Mouse (Mus musculus) neural tube, embryonic 14.5 days (tissue): ENCODE measurements around the gene Fam186a. TPM values are rescaled to one million over a fixed set of nuclear protein-coding genes. Genes with fewer than 3 reads are reported as not detected.
"Not testable (repeated sequence)": the region's sequence is repeated elsewhere in the genome, so short reads cannot be mapped to it uniquely, and the experiment has no call there.

Experiments
- ATAC-seq: fragments of 200-750 bp; cut with Nextera tagmentation; 2 replicates; pipeline ENCODE4 v1.8.0; 2017; ENCODE audit warnings: low read depth, mild to moderate bottlenecking, moderate TSS enrichment, moderate library complexity
- H3K27ac ChIP-seq: fragments of 300-500 bp; sonication (generic); 2 replicates; pipeline ENCODE4 v1.5.1; 2014; ENCODE audit warnings: low read depth, mild to moderate bottlenecking, control low read depth, low read length, moderate library complexity, mixed read lengths
- H3K27me3 ChIP-seq: fragments of 300-500 bp; sonication (generic); 2 replicates; pipeline ENCODE4 v1.6.1; 2014; ENCODE audit warnings: low read length; ENCODE audit not compliant: control insufficient read depth, insufficient read depth
- H3K36me3 ChIP-seq: fragments of 300-500 bp; sonication (generic); 2 replicates; pipeline ENCODE4 v1.6.1; 2014; ENCODE audit warnings: low read length, mixed read lengths; ENCODE audit not compliant: control insufficient read depth, insufficient read depth
- H3K4me1 ChIP-seq: fragments of 300-500 bp; sonication (generic); 2 replicates; pipeline ENCODE4 v1.6.1; 2014; ENCODE audit warnings: low read length; ENCODE audit not compliant: control insufficient read depth, insufficient read depth
- H3K4me2 ChIP-seq: fragments of 300-500 bp; sonication (generic); 2 replicates; pipeline ENCODE4 v1.6.1; 2014; ENCODE audit warnings: mild to moderate bottlenecking, low read depth, low read length, control low read depth
- H3K4me3 ChIP-seq: fragments of 300-500 bp; sonication (generic); 2 replicates; pipeline ENCODE4 v1.5.1; 2014; ENCODE audit warnings: low read depth, low read length, control low read depth, mixed read lengths
- H3K9ac ChIP-seq: fragments of 300-500 bp; sonication (generic); replicated peaks from 2 replicates; pipeline ENCODE4 v1.6.1; 2014; ENCODE audit warnings: low read depth, mild to moderate bottlenecking, control low read depth, low read length, mixed read lengths
- H3K9me3 ChIP-seq: fragments of 300-500 bp; sonication (generic); 2 replicates; pipeline ENCODE4 v1.6.1; 2016; ENCODE audit warnings: low read length; ENCODE audit not compliant: control insufficient read depth
- WGBS: fragments of 180-500 bp; shearing (Covaris S2); extraction: QIAGEN DNeasy Blood & Tissue Kit; methylation state at CpG from one replicate; pipeline ENCODE4 v1.1.7; 2014; 5-methylcytosine and 5-hydroxymethylcytosine counted together
- polyA plus RNA-seq: library from polyadenylated mRNA; unstranded; fragments of >200 nt; fragmentation: Nextera tagmentation; extraction: Ambion mirVana; gene quantifications from 2 replicates; pipeline ENCODE4 v1.2.1, GENCODE M21; 2014

Gene Fam186a
- 0.11 TPM in 1 of 2 replicates, not detected in the other for polyA plus RNA-seq

- Histone ChIP-seq H3K9me3 (no peaks in the 10 kb centered on the region), H3K4me3 (no peak within 1 kb of the TSS), H3K36me3 (no peaks in the 10 kb centered on the region), H3K4me2 (no peak within 1 kb of the TSS), H3K27me3 (no peaks in the 10 kb centered on the region), H3K4me1 (no peaks in the 10 kb centered on the region), H3K27ac (no peak within 1 kb of the TSS), H3K9ac (no peak within 1 kb of the TSS)
- ATAC-seq = no peak
- WGBS = 70% methylated on average over 4 of the region's 4 CpGs
Observed at GRCm38 (mm10) chr15:99966961-99967360, at the start of gene Fam186a. Fam186a (minus strand) TSS chr15:99967061.

GRCm38 (mm10) chr15:100006180-100006579, 39.3 kb upstream of the Fam186a start:
- Histone ChIP-seq H3K4me2 (no peak overlapping the region), H3K36me3 (peaks cover 66% of the 10 kb centered on the region), H3K27ac (no peak overlapping the region), H3K9ac (no peak overlapping the region), H3K4me1 (no peaks in the 10 kb centered on the region), H3K9me3 (no peaks in the 10 kb centered on the region), H3K27me3 (no peaks in the 10 kb centered on the region), H3K4me3 (no peak overlapping the region)
- ATAC-seq = no peak

- H3K9ac ChIP-seq = no peak overlapping the region
- WGBS = 90% methylated on average over 7 of the region's 7 CpGs
- no peak overlapping the region for H3K4me3 ChIP-seq
Observed at GRCm38 (mm10) chr15:100004677-100005273, 37.9 kb upstream of the Fam186a start.

GRCm38 (mm10) chr15:99999390-99999789, 32.5 kb upstream of the Fam186a start:
- H3K9me3 ChIP-seq = no peaks in the 10 kb centered on the region
- H3K4me2 ChIP-seq = no peak overlapping the region
- no peak overlapping the region for H3K4me3 ChIP-seq
- no peaks in the 10 kb centered on the region for H3K27me3 ChIP-seq
- 91% methylated on average over 1 of the region's 1 CpGs for WGBS
- no peaks in the 10 kb centered on the region for H3K4me1 ChIP-seq
- ATAC-seq = no peak
- peaks cover 35% of the 10 kb centered on the region for H3K36me3 ChIP-seq
- H3K9ac ChIP-seq = no peak overlapping the region
- H3K27ac ChIP-seq = no peak overlapping the region

More at GRCm38 (mm10) chr15:100004677-100005273, 37.9 kb upstream of the Fam186a start:
- ATAC-seq = no peak
- Histone ChIP-seq H3K4me1 (no peaks in the 10 kb centered on the region), H3K4me2 (no peak overlapping the region), H3K27ac (no peak overlapping the region), H3K27me3 (no peaks in the 10 kb centered on the region), H3K9me3 (no peaks in the 10 kb centered on the region), H3K36me3 (peaks cover 58% of the 10 kb centered on the region)

GRCm38 (mm10) chr15:99997114-99997804, 30.4 kb upstream of the Fam186a start:
- Histone ChIP-seq H3K4me1 (no peaks in the 10 kb centered on the region), H3K4me3 (no peak overlapping the region), H3K9ac (no peak overlapping the region), H3K27me3 (no peaks in the 10 kb centered on the region), H3K36me3 (peaks cover 30% of the 10 kb centered on the region), H3K9me3 (no peaks in the 10 kb centered on the region), H3K4me2 (no peak overlapping the region), H3K27ac (no peak overlapping the region)
- no peak for ATAC-seq
- WGBS = 94% methylated on average over 6 of the region's 6 CpGs

- ATAC-seq = no peak
- peaks cover 27% of the 10 kb centered on the region for H3K36me3 ChIP-seq
- no peaks in the 10 kb centered on the region for H3K9me3 ChIP-seq
- H3K27me3 ChIP-seq = no peaks in the 10 kb centered on the region
- 90% methylated on average over 1 of the region's 1 CpGs for WGBS
- no peak overlapping the region for H3K4me2 ChIP-seq
- H3K4me1 ChIP-seq = no peaks in the 10 kb centered on the region
- no peak overlapping the region for H3K27ac ChIP-seq
- H3K4me3 ChIP-seq = no peak overlapping the region
- H3K9ac ChIP-seq = no peak overlapping the region
Observed at GRCm38 (mm10) chr15:99993100-99993499, 26.2 kb upstream of the Fam186a start.

- Histone ChIP-seq H3K4me3 (no peak overlapping the region), H3K36me3 (no peaks in the 10 kb centered on the region), H3K9me3 (no peaks in the 10 kb centered on the region), H3K4me1 (no peaks in the 10 kb centered on the region), H3K4me2 (no peak overlapping the region), H3K27ac (no peak overlapping the region), H3K9ac (no peak overlapping the region), H3K27me3 (no peaks in the 10 kb centered on the region)
- 85% methylated on average over 2 of the region's 2 CpGs for WGBS
- ATAC-seq = no peak
Observed at GRCm38 (mm10) chr15:99979715-99980114, 12.9 kb upstream of the Fam186a start.

GRCm38 (mm10) chr15:99979266-99979665, 12.4 kb upstream of the Fam186a start:
- no peak overlapping the region for H3K27ac ChIP-seq
- no peaks in the 10 kb centered on the region for H3K4me1 ChIP-seq
- H3K4me2 ChIP-seq = no peak overlapping the region
- H3K9me3 ChIP-seq = no peaks in the 10 kb centered on the region
- H3K4me3 ChIP-seq = no peak overlapping the region
- H3K27me3 ChIP-seq = no peaks in the 10 kb centered on the region
- H3K9ac ChIP-seq = no peak overlapping the region
- WGBS = 97% methylated on average over 1 of the region's 1 CpGs
- H3K36me3 ChIP-seq = no peaks in the 10 kb centered on the region
- no peak for ATAC-seq

- ATAC-seq, H3K36me3 ChIP-seq, H3K27me3 ChIP-seq, H3K27ac ChIP-seq, H3K4me2 ChIP-seq, H3K9me3 ChIP-seq, H3K4me3 ChIP-seq, H3K9ac ChIP-seq, H3K4me1 ChIP-seq: not testable (repeated sequence)
- WGBS = 91% methylated on average over 2 of the region's 2 CpGs
Observed at GRCm38 (mm10) chr15:99976121-99976520, 9.3 kb upstream of the Fam186a start.
